Mouse (Mus musculus) C2C12 (cell line): ENCODE data around the gene Hc.

ENCODE experiments used
- CTCF ChIP-seq: IDR thresholded peaks from one replicate; pipeline ENCODE4 v1.5.1; 2011; ENCODE audit not compliant: control insufficient read depth, insufficient read depth, insufficient read length
- FOSL1 ChIP-seq: IDR thresholded peaks from one replicate; pipeline ENCODE4 v1.8.0; 2011; ENCODE audit warnings: mild to moderate bottlenecking, low read length; ENCODE audit not compliant: poor library complexity, insufficient read depth, severe bottlenecking
- MAX ChIP-seq: IDR thresholded peaks from one replicate; pipeline ENCODE4 v1.6.1; 2011; ENCODE audit warnings: mild to moderate bottlenecking, control low read depth

GRCm38 (mm10) chr2:34964230-34964629 lies 97.0 kb downstream of the Hc start:
- TF ChIP-seq CTCF (no peak), MAX (no peak), FOSL1 (no peak)
